Mouse (Mus musculus) midbrain, embryonic 11.5 days (tissue): ENCODE measurements around the gene Enthd1. TPM values are rescaled to one million over a fixed set of nuclear protein-coding genes. Genes with fewer than 3 reads are reported as not detected.

Experiments used
- ATAC-seq: fragments of 200-750 bp; cut with Nextera tagmentation; 2 replicates; pipeline ENCODE4 v1.8.0; 2017; ENCODE audit warnings: moderate TSS enrichment, moderate library complexity; ENCODE audit not compliant: low FRiP score
- DNase-seq: peaks from one replicate; pipeline ENCODE4 v3.0.0; 2015; ENCODE audit warnings: low spot score; ENCODE audit errors: missing footprints
- H3K27ac ChIP-seq: fragments of 300-500 bp; sonication (generic); 2 replicates; pipeline ENCODE4 v1.5.1; 2014; ENCODE audit warnings: low read depth, low read length
- H3K27me3 ChIP-seq: fragments of 300-500 bp; sonication (generic); 2 replicates; pipeline ENCODE4 v1.6.1; 2014; ENCODE audit warnings: mild to moderate bottlenecking, low read length, moderate library complexity, mixed read lengths; ENCODE audit not compliant: control insufficient read depth, insufficient read depth
- H3K36me3 ChIP-seq: fragments of 300-500 bp; sonication (generic); 2 replicates; pipeline ENCODE4 v1.6.1; 2014; ENCODE audit warnings: mild to moderate bottlenecking, low read length, moderate library complexity, mixed read lengths; ENCODE audit not compliant: control insufficient read depth, insufficient read depth
- H3K4me1 ChIP-seq: fragments of 300-500 bp; sonication (generic); 2 replicates; pipeline ENCODE4 v1.6.1; 2014; ENCODE audit warnings: low read length; ENCODE audit not compliant: control insufficient read depth, insufficient read depth
- H3K4me2 ChIP-seq: fragments of 300-500 bp; sonication (generic); 2 replicates; pipeline ENCODE4 v1.6.1; 2014; ENCODE audit warnings: mild to moderate bottlenecking, moderate library complexity
- H3K4me3 ChIP-seq: fragments of 300-500 bp; sonication (generic); 2 replicates; pipeline ENCODE4 v1.5.1; 2014; ENCODE audit warnings: low read depth, low read length
- H3K9ac ChIP-seq: fragments of 300-500 bp; sonication (generic); 2 replicates; pipeline ENCODE4 v1.6.1; 2014; ENCODE audit warnings: low read length
- H3K9me3 ChIP-seq: fragments of 300-500 bp; sonication (generic); 2 replicates; pipeline ENCODE4 v1.6.1; 2016; ENCODE audit warnings: low read length; ENCODE audit not compliant: control insufficient read depth
- WGBS: fragments of 180-500 bp; shearing (Covaris S2); extraction: QIAGEN DNeasy Blood & Tissue Kit; methylation state at CpG from one replicate; pipeline ENCODE4 v1.1.7; 2014; 5-methylcytosine and 5-hydroxymethylcytosine counted together
- polyA plus RNA-seq: library from polyadenylated mRNA; unstranded; fragments of >200 nt; fragmentation: Nextera tagmentation; extraction: Ambion mirVana; gene quantifications from 2 replicates; pipeline ENCODE4 v1.2.1, GENCODE M21; 2014

Gene Enthd1
- polyA plus RNA-seq, 1 experiment from 2014 or later = not detected

GRCm38 (mm10) chr15:80569205-80569604, 4.2 kb upstream of the Enthd1 start:
- DNase-seq (no peak), ATAC-seq (no peak)
- Histone ChIP-seq H3K9ac (no peak overlapping the region), H3K9me3 (no peaks in the 10 kb centered on the region), H3K36me3 (no peaks in the 10 kb centered on the region), H3K4me3 (no peak overlapping the region), H3K4me2 (no peak overlapping the region), H3K4me1 (no peaks in the 10 kb centered on the region), H3K27ac (no peak overlapping the region), H3K27me3 (no peaks in the 10 kb centered on the region)
- WGBS = 79% methylated on average over 7 of the region's 7 CpGs

GRCm38 (mm10) chr15:80567731-80568130, 2.8 kb upstream of the Enthd1 start:
- WGBS = 89% methylated on average over 4 of the region's 4 CpGs
- ATAC-seq = no peak

DNA sequence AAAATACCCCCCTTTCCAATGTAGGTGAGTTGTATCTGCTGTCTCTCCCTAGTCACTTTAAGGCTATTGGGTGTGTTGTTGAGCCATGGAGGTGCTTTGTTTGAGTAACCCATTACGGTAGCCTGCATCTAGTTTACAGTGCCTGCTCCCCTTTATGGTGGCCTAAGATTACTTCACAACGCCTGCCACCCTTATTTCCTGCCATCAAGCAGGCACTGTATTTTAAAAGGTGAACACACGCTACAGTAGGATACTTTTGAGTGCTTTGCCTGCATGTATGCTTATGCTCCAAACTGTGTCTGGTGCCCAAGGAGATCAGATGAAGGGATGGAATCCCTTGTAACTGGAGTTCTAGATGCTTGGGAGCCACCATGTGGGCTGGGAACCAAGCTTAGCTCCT, 2.2 kb upstream of the Enthd1 start:
- DNase-seq = no peak
- H3K36me3 ChIP-seq = no peaks in the 10 kb centered on the region
- 87% methylated on average over 3 of the region's 3 CpGs for WGBS
- H3K9ac ChIP-seq = no peak overlapping the region
- H3K27me3 ChIP-seq = no peaks in the 10 kb centered on the region
- H3K4me1 ChIP-seq = no peaks in the 10 kb centered on the region
- H3K9me3 ChIP-seq = no peaks in the 10 kb centered on the region
- no peak for ATAC-seq
- no peak overlapping the region for H3K27ac ChIP-seq
- no peak overlapping the region for H3K4me3 ChIP-seq
- no peak overlapping the region for H3K4me2 ChIP-seq

More at GRCm38 (mm10) chr15:80567731-80568130, 2.8 kb upstream of the Enthd1 start:
- Histone ChIP-seq H3K4me1 (no peaks in the 10 kb centered on the region), H3K9ac (no peak overlapping the region), H3K4me3 (no peak overlapping the region), H3K27me3 (no peaks in the 10 kb centered on the region), H3K36me3 (no peaks in the 10 kb centered on the region), H3K27ac (no peak overlapping the region), H3K4me2 (no peak overlapping the region), H3K9me3 (no peaks in the 10 kb centered on the region)
- DNase-seq = no peak

DNA sequence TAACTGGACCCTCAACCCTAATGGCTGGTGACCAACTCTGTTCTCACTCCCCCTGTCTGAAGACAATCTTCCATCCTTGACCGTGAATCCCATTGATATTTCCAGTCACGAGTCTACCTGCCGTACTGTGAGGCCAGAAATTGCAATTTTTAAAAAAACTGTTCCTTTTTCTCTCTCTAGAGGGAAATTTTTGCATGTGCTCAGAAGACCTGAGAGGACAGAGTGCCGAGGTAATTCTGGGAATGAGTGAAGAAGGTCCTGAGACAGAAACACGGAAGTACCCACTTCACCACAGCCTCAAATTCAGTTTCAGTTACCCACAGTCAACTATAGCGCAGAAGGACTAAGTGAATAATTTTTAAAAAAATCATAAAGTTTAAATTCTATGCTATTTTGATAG, 1.7 kb upstream of the Enthd1 start:
- ATAC-seq (no peak), DNase-seq (no peak)
- no peaks in the 10 kb centered on the region for H3K4me1 ChIP-seq
- 94% methylated on average over 6 of the region's 6 CpGs for WGBS
- H3K36me3 ChIP-seq = no peaks in the 10 kb centered on the region
- H3K4me2 ChIP-seq = no peak overlapping the region
- H3K9me3 ChIP-seq = no peaks in the 10 kb centered on the region
- H3K27ac ChIP-seq = no peak overlapping the region
- H3K27me3 ChIP-seq = no peaks in the 10 kb centered on the region
- no peak overlapping the region for H3K4me3 ChIP-seq
- no peak overlapping the region for H3K9ac ChIP-seq

DNA sequence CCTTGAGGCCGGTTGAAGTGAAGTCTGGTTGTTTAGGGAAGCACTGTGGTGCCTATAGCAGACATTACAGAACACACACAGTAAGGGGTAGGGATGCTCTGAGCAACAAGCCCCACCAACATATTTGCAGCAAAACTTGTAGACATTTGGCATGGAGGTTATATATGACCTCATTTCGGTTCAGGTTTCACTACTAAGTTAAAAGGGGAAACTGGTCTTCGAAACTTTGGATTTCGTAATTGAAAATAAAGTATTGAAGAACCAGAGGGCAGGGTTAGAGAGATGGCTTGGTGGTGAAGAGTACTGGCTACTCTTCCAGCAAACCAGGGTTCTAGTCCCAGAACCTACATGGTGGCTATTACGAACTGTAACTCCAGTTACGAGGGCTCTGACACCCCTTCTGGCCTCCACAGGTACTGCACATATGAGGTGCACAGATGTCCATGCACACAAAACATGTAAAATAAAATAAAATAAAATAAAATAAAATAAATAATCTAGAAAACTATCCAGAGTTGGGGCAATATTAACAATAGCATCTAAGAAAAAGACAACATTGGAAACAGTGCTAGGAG, 1.2 kb downstream of the Enthd1 start:
- no peak for ATAC-seq
- no peaks in the 10 kb centered on the region for H3K36me3 ChIP-seq
- no peak for DNase-seq
- H3K4me1 ChIP-seq = no peaks in the 10 kb centered on the region
- WGBS = 94% methylated on average over 6 of the region's 6 CpGs
- no peak overlapping the region for H3K4me3 ChIP-seq
- H3K27me3 ChIP-seq = no peaks in the 10 kb centered on the region
- no peaks in the 10 kb centered on the region for H3K9me3 ChIP-seq
- no peak overlapping the region for H3K27ac ChIP-seq
- no peak overlapping the region for H3K4me2 ChIP-seq
- H3K9ac ChIP-seq = no peak overlapping the region

GRCm38 (mm10) chr15:80562446-80562845, 2.5 kb downstream of the Enthd1 start:
- Histone ChIP-seq H3K4me2 (no peak overlapping the region), H3K4me1 (no peaks in the 10 kb centered on the region), H3K9ac (no peak overlapping the region), H3K36me3 (no peaks in the 10 kb centered on the region), H3K27me3 (no peaks in the 10 kb centered on the region), H3K27ac (no peak overlapping the region), H3K4me3 (no peak overlapping the region), H3K9me3 (no peaks in the 10 kb centered on the region)
- WGBS = 81% methylated on average over 3 of the region's 3 CpGs
- ATAC-seq (no peak), DNase-seq (no peak)

- H3K4me1 ChIP-seq = no peaks in the 10 kb centered on the region
- 64% methylated on average over 15 of the region's 15 CpGs for WGBS
- ATAC-seq = no peak
Observed at GRCm38 (mm10) chr15:80560646-80561580, 4.0 kb downstream of the Enthd1 start.

GRCm38 (mm10) chr15:80559978-80560377, 5.0 kb downstream of the Enthd1 start:
- WGBS = 71% methylated on average over 14 of the region's 14 CpGs
- H3K9ac ChIP-seq = no peak overlapping the region
- H3K4me3 ChIP-seq = no peak overlapping the region
- H3K27me3 ChIP-seq = no peaks in the 10 kb centered on the region
- H3K4me1 ChIP-seq = no peaks in the 10 kb centered on the region
- H3K9me3 ChIP-seq = no peaks in the 10 kb centered on the region
- ATAC-seq = no peak
- H3K36me3 ChIP-seq = no peaks in the 10 kb centered on the region
- H3K27ac ChIP-seq = no peak overlapping the region
- DNase-seq = no peak
- no peak overlapping the region for H3K4me2 ChIP-seq

More at GRCm38 (mm10) chr15:80560646-80561580, 4.0 kb downstream of the Enthd1 start:
- Histone ChIP-seq H3K4me2 (no peak overlapping the region), H3K36me3 (no peaks in the 10 kb centered on the region), H3K9ac (no peak overlapping the region), H3K27ac (no peak overlapping the region), H3K9me3 (no peaks in the 10 kb centered on the region), H3K27me3 (no peaks in the 10 kb centered on the region), H3K4me3 (no peak overlapping the region)
- no peak for DNase-seq

DNA sequence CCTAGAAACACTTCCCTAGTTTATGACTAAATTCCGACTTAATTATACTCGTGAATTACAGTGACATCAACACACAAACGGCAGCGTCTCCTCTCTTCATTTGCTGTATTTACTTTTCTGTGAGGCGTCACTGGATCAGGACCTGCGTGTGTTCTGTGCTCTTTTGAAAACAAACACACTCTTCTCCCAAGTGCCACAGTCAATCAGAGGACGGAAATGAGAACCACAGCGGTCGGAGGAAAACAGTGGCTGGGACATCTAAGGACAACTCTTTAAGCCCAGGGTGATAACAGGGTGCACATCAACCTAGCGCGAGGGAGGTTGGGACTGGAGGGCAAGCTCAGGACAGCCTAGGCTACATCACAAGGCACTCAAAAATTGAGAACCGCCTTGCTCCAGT, 5.4 kb downstream of the Enthd1 start:
- ATAC-seq (no peak), DNase-seq (no peak)
- Histone ChIP-seq H3K9me3 (no peaks in the 10 kb centered on the region), H3K4me2 (no peak overlapping the region), H3K4me3 (no peak overlapping the region), H3K27me3 (no peaks in the 10 kb centered on the region), H3K4me1 (no peaks in the 10 kb centered on the region), H3K36me3 (no peaks in the 10 kb centered on the region), H3K27ac (no peak overlapping the region), H3K9ac (no peak overlapping the region)
- 76% methylated on average over 12 of the region's 12 CpGs for WGBS
